Mouse (Mus musculus) erythroid progenitor cell, adult 5-6 weeks (primary cell): ENCODE data around the gene Pan3. TPM values are rescaled to one million over a fixed set of nuclear protein-coding genes. Genes with fewer than 3 reads are reported as not detected.

Source experiments
- ATAC-seq: replicated peaks from 2 replicates; pipeline ENCODE4 v1.8.0; 2016; ENCODE audit warnings: moderate number of reproducible peaks, mild to moderate bottlenecking, moderate TSS enrichment, inconsistent platforms; ENCODE audit not compliant: poor library complexity, low FRiP score, severe bottlenecking
- total RNA-seq, 2 experiments: library from RNA; stranded (forward) in 1 of 2; stranded (reverse) in 1 of 2; fragments of 150-400 nt in 1 of 2; fragments of 186-747, 209-891 nt in 1 of 2; gene quantifications; 2 replicates each; pipeline versions ENCODE4 v1.2.3 to v1.2.4; 2015 to 2017; ENCODE audit warnings: low replicate concordance in 2 of 2

Pan3 gene
- total RNA-seq, 2 experiments from 2014 or later: 157 to 399 TPM

DNA sequence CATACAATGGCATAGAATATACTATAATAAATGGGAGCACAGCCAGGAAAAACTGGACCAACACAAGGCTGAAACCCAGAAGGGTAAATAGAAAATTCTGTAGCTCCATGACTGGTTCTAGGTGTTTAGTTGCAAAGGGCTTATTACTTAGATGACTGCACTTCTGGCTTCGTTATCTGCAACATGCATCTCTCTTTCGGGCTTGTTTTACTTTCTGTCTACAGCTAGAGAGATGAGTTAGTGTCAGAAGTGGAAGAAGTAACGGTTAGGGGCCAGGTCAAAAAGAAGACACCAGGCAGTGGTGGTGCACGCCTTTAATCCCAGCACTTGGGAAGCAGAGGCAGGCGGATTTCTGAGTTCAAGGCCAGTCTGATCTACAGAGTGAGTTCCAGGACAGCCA is 46.1 kb downstream of the Pan3 start:
- no peak for ATAC-seq

DNA sequence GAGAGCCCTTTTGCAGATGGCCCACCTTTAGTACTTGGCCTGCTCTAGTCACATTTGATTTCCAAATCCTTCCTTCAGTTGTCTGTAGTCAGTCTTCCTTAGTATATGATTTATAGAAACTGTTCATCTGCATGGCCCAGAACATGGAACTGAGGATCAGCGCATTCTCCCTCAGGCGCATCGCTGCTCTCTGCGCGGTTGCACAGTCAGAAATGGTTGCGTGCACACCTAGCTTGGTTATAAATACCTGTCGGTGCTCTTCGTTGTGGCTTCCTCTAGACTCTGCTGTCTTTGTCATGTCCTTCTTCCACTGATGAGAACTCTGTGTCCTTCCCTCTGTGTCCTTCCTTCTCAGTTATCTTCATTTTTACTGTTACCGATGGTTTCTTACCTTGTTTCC is 47.1 kb downstream of the Pan3 start:
- no peak for ATAC-seq

DNA sequence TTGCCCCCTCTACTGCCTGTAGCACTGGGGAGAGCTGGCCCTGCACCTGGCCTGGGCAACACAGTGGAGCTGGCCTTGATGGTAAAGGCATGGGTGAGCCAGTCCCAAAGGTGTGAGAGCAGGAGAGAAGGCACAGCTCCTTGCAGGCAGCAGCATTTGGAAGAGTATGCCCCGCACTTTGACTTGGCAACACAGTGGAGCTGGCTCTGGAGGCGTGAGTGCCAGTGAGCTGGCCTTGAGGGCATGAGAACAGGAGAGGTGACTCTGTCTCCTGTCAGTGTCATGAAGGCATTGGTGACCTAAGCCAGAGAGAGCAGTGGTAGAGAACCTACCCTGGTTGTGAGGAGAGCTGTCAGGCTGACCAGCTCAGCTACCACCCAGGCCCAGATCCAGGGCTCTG is 49.4 kb downstream of the Pan3 start:
- no peak for ATAC-seq

DNA sequence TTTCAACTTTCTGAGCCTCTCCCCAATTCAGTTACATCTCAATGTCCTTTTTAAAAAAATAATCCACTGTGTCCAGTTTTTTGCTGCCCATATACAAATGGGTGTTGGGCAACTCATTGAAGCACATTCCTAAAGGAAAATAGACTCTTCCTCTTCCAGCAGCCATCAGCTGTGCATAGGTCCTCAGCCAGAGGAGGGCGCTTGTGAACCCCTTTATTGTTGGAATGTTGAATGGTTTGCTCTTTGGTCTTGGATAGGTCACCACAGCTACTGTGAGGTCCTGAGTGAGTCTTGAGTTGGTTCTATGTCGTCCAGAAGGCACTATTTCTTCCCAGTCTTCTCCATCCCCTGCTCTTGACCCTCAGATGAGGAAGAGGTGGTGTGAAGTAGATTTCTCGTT is 54.2 kb downstream of the Pan3 start:
- no peak for ATAC-seq

DNA sequence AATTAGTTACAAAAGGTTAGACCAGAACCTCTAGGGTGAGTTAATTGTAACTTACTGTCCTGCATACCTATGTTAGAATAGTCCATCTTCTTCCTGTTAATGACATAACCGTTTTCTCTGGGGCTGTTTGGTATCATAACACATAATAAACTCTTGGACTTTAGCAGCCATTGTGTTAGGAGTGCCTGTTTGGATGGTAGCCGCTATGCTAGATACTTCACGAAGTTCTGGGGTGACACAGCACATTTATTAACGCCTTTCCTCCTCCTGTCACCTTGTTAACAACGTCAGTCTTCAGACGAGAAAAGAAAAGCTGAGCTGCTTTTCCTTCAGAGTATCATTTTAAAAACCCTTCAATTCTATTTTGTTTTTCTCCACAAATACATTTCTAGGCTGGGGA is 59.3 kb downstream of the Pan3 start:
- ATAC-seq: peak; percentile 68

DNA sequence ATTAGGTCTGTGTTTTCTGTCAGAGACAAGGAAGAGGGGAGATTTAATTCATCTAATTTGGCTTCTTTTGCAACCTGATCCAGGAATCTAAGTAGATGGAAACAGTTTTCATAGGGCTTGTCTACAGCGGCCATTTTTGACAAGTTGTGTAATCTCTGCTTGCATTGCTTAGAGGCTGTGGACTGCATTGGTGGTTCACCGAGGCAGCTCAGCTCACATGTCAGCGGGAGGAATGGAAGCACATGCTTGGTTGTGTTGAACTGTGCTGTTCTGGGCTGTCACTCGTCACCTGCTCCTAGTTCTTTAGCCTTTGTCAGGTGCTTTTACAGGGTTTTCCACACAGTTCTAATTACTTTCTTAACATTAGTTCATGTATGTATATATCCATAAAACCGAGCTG is 60.9 kb downstream of the Pan3 start:
- ATAC-seq: no peak

DNA sequence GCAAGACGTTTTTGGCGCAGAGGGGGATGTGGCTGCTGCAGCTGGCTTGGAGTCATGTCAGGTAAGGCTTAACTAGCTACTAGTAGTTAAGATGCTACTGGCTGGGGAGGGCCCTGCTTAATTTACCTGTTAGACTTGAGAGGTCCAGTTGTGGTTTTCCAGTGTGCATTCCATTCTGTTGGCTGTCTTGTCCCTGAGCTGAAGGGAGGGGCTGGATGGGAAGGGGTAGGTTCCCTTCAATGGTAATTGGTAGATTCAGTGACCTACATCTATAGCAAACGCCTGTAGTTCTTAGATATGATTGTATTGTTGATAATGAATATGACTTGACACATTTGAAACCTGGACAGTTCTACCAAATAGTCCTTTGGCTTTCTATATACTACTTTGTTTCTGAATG is 62.5 kb downstream of the Pan3 start:
- peak; percentile 70 for ATAC-seq

DNA sequence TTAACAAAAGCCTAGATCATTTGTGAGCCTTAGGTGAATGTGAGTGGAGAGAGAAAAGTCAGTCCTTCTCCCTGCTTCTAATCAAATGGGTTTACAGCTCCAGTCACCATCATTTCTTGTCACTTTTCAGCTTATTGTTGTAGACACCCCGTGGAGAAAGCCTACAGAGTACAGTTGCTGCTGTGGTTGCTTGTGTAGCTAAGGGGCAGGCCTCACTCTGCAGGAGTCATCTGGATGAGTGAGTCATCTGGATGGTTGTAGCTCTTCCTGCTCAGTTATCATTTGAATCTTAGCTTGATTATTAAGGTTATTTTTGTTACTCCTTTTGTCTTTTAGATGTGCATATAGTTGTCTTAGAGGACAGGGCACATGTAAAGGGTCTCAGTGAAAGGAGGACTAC is 63.2 kb downstream of the Pan3 start:
- ATAC-seq: no peak

DNA sequence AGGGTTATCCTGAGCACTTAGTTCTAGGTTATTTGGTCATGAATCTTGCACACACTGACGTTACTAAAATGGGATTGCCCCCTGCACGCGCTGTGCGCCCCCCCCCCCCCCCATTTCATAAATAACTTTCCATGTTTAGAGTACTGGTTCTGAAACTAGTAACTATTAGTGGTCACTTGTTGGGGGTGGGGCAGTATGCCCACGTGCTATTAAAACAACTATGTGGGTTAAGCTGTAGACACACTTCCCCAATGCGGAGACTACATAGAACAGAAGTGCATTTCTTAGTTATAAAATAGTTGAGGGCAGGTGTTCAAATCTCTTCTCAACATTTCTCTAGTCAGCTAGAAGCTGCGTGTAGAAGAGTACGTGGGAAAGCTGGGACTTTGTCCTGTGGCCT is 63.7 kb downstream of the Pan3 start:
- no peak for ATAC-seq

DNA sequence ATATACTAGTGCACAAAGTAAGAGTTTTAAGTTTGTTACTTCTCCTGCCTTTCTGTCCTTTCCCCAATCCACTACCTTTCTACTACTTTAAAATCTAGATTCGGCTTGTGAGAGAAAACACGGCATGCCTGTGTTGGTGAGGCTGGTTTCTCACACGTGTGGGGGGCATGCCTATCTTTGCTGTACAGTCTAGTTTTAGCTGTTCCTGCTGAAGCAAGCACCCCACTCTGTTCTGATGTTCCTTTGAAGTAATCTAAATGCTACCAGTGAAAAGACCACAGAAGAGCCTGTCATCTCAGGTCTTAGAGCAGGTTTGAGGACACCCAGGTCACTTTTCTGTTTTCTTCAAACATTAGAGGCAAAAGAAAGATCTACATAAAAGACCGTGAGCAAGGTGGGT is 64.4 kb downstream of the Pan3 start:
- no peak for ATAC-seq

DNA sequence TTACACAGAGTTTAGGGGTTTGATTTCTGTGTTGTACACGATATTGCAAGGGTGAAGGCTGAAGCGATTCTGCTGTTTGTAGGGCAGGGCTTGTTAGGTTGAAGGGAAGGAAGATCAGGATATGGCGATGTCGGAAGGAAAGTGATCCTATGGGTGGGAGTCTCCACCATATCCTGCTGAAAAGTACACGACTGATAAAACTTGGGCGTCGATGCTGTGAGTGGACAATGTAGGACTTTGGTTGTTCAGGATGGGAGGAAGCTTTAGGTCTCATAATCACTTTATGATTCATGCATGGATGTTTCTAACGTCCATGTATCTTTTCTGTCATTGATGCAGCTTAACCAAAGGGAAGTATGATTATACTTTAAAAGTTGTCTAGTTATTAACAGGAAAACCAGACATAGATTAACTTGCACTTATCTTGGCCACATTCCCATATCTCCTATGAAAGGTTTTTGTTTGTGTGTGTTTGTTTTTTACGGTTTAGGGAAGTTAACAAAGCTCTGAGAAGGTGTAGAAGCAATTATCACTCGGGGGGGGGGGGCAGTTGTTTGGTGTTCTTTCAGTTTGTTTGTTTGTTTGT is 64.9 kb downstream of the Pan3 start:
- ATAC-seq: no peak; the same call in 1 of the 2 replicates

DNA sequence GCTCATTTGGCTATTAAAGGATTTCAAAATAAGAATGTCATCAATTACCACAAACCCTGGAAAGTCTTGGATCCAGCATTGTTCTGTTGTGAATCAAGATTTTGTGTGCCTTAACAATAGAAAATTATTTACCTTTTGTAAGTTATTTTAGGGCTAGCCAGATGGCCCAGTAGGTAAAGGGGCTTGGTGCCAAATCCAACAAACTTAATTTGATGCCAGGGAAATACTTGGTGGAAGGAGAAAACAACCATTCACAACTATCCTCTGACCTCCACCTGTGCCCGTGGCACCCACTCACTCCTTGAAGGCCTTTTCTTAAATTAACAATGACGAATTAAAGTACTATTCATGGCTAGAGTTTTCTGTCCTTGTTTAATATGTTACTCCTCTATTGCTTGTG is 66.0 kb downstream of the Pan3 start:
- no peak for ATAC-seq

DNA sequence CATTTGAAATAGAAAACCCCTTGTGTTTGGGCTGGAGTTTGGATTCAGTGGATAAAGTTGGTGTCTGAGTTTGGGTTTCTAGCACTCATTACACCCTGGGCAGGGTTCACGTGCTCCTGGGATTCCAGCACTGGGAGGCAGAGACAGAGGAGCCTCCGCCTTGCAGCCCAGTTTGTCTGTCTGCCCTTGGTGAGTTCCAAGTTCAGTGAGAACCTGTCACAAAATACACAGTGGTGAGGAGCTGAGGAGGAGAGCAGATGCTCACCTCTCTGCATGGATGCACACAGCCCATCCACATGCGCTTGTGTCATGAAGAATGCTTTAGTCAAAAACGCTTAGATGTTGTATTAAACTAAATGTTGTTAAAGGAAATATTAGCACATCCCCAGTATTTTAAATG is 67.0 kb downstream of the Pan3 start:
- no peak for ATAC-seq

DNA sequence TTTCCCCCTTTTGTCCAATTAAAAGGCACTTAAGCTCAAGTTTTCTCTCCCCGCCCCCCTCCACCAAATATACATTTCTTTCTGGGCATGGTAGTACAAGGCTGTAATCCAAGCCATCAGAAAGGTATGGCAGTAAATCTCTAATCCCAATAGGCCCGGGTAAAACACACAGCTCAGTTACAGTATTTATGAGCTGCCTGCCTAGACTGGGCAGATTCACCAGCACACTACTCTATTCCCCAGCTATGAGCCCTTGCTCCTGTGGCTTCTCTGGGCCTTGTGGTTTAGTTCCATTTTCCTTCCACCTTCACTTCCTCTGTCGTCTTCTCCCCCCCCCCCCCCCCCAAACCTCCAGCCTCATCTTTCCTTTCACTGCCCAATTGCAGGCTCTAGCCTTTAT is 67.8 kb downstream of the Pan3 start:
- ATAC-seq: no peak

DNA sequence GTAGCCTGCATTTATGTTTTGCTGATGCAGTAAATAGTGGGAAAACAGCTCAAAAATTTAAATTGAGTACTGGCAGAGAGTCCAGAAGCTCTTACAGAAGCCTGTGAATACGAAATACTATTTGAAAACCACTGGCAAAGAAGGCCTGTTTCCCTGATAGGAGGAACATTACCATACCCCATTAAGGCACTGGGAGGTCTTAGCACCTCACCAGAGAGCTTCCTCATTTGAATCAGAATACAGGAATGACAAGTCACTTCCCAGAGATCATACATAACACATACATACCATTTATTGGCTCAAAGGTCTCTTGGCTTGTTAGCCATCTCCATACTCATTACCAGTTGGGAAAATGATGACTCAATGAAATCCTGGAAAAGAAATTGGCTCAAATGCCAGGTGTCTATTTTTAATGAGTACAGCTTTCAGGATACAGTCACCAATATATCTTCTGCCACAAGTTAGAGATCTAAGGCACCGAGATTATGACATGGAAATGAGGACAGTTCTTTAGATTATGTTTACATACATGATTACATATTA is 71.6 kb downstream of the Pan3 start:
- no peak for ATAC-seq

DNA sequence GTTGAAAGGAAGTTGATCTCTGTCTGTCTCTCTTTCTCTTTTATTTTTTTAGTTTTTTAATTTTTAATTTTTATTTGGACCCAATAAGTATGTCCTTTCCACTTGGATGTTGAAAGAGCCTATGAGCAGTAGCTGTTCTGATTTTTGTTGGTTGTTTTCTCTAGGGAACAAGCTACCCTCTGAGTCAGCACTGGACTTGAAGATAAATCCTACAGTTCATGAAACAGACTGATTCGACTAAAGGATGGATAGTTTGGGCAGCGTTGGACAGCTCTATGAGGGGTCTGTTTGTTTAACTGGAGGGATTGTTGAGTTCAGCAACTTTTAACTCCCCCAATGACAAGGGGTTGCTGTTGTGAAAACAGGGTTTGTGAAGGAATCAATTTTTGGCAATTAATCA is 73.0 kb downstream of the Pan3 start:
- no peak for ATAC-seq

DNA sequence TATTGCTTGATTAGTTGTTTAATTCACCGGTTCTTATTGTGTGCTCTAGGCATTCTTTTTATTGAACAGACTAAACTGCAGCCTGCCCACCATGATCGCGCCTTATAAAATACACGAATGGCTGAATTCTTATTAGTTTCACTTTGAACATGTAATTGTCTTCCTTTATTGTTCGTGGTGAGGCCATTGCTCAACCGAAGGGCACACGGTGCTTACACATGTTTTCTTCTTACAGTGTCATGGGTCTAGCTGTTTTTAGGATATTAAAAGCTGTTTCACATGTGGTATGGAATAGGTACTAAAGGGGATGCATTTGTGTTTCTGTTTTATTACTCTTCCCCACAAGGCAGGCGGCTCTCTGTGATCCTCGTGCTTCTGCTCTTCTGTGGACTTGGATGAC is 81.4 kb downstream of the Pan3 start:
- no peak for ATAC-seq

DNA sequence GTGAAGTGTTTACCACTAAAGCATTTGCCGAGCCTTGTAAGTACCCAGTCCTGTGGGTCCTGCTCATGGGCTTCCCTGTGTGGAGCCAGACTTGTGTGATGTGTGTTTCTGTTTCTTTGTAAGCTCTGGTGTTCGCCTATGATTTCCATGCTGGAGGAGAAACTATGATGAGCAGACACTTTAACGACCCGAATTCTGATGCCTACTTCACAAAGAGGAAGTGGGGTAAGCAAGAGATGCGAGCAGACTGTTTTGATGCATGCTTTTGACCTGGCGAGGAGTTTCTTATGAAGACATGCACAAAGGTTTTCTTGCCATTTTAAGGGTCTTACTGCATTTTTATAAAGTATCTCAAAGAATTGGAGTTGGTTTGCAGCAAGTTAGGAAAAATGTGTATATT is 97.0 kb downstream of the Pan3 start:
- ATAC-seq: no peak

DNA sequence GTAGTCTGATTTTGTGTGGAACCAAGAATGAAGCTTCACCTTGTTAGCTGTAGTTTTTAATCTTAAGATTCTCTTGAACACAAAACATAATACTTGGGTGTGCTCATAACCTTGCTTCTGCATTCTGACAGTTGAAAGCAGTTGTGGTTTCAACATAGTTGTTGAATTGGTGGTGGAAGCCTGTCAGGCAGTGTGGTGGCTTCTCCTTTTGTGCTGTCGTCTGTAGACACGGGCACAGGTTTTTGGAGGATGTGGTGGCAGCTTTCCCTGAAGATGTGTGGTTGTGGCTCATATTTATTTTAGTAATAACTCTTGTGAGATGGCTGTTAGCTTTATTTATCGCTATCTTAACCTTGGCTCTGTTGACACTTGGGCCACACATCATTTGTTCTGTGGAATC is 97.8 kb downstream of the Pan3 start:
- no peak for ATAC-seq

DNA sequence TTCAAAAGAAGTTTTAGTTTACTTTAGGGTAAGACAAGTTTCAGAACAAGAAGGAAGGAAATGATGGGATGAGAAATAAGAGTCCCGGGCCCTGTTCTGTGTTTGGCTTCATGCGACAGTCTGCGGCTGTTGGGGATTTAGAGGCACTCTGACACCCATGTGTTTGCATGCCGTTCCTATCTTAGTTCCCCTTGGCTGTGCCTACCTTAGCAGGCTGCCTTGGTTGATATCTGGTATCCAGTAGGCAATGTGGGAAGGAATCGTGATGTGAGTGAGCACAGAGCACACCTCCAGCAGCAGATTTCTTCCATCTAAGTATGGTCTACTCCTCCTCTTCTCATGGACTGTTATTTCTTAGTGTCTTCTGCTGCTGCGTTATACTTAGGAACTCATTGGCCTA is 102.1 kb downstream of the Pan3 start:
- no peak for ATAC-seq

DNA sequence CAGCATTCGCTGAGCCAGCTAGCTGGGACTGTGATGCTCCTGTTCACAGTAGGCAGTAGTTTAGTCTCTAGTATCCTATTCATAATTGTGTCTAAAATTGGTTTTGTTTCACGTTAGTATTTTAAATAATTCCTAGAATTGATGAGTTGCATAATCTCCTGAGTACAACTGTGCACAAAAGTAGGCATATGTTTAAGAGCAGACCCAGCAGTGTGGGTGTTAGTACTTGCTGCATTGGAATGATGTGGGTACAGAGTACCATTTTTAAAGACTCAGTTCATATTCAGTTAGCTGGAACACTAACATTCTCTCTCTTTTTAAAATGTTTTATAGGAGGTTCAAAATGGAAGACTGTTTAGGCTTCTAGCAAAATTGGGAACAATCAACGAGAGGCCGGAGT is 109.4 kb downstream of the Pan3 start:
- no peak for ATAC-seq

DNA sequence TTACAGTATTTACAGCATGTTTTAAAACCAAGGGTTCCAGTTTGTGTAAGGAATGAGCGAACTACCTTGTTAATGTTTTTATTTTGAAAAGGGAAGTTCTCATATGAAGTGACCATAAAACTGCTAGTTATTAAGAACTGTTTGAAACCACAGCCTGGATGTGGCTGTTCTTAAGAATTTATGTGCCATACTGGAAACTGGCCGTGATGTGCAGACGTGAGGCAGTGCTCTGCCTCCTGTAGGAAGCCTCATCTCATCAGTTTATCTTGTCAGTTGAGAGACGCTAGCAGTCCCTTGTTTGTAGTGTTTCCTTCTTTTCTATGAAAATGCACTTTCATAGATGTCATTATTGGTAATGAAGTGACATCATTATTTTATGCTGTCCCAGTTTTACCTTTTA is 109.9 kb downstream of the Pan3 start:
- no peak for ATAC-seq
